8 mouse cellular contexts compared by ENCODE assay signal in genomic region chr13:56601199-56601598, GRCm38 (mm10). TPM values are rescaled to one million over a fixed set of nuclear protein-coding genes. Genes with fewer than 3 reads are reported as not detected.
DNase-seq lines count a peak whose midpoint lies in the region; ATAC-seq and TF ChIP-seq lines count a peak whose summit lies in the region.
"Had no signal": no experiment of that assay in that cellular context is flagged by ENCODE, and none has a peak within 500 bp of the region (broad histone marks: within the 10 kb centered on the region; RNA-seq: fewer than 3 reads in every experiment).

No protein-coding gene starts in this region.

- in situ Hi-C loops in Patski (cut with MboI; ENCODE audit: low pct_unique_long_range_greater_than_20kb) = no loop called here

- CTCF ChIA-PET in Patski (lab: Charles Lee) = interaction anchor here (0.8 kb wide), 1 partner anchor 12 kb away, joined by 3 read pairs; no protein-coding TSS in a partner anchor

- DNase-seq in 416B (ENCODE audit: low read depth) (peak; percentile 72), Patski (ENCODE audit: low read depth, low spot score) (no peak)
- DNase-seq in gastrocnemius, postnatal 36 days = peak; percentile 33 to 43
- DNase-seq in spleen, postnatal 10 days (ENCODE audit: low spot score in 2 of 2) = no peak
- no peak for DNase-seq in spleen, postnatal 36 days (ENCODE audit: low spot score in 2 of 2)
- no peak for DNase-seq in ovary, postnatal 14 days (ENCODE audit: low spot score)

- no peak overlapping the region for H3K27ac ChIP-seq in intestine, postnatal 0 days (ENCODE audit: low read depth, low read length)

- no peak overlapping the region for H3K4me2 ChIP-seq in intestine, postnatal 0 days (replicated peaks; ENCODE audit: low read depth)

- 60% methylated on average over 11 of the region's 11 CpGs for WGBS in intestine, postnatal 0 days

- peak; percentile 96 for ATAC-seq in Patski
- ATAC-seq in intestine, postnatal 0 days = 0 out of 2 replicates have a peak, but pooled peaks have one; percentile 32

- H3K9ac ChIP-seq in intestine, postnatal 0 days (ENCODE audit: low read depth, low read length) = no peak overlapping the region

- TF ChIP-seq CTCF in Patski (IDR thresholded peaks at IDR 0.05) = no peak
- TF ChIP-seq CTCF in intestine, postnatal 0 days (IDR thresholded peaks at IDR 0.05; ENCODE audit: low read depth) = no peak

- no peak overlapping the region for H3K4me3 ChIP-seq in intestine, postnatal 0 days (ENCODE audit: low read depth, low read length)

- intact Hi-C loops in gastrocnemius, postnatal 36 days (cut with DNase I) = no loop called here

- no peaks in the 10 kb centered on the region for H3K9me3 ChIP-seq in intestine, postnatal 0 days (ENCODE audit: control insufficient read depth)

- H3K4me1 ChIP-seq in intestine, postnatal 0 days (replicated peaks; ENCODE audit: control insufficient read depth, insufficient read depth, low read length) = peaks cover 6% of the 10 kb centered on the region; the same call in 1 of the 2 replicates

- H3K36me3 ChIP-seq in intestine, postnatal 0 days (ENCODE audit: control insufficient read depth, insufficient read depth) = no peaks in the 10 kb centered on the region

- POLR2A ChIA-PET in Patski (lab: Charles Lee) = no interaction called here

- H3K27me3 ChIP-seq in Patski = no peaks in the 10 kb centered on the region
- no peaks in the 10 kb centered on the region for H3K27me3 ChIP-seq in intestine, postnatal 0 days (replicated peaks; ENCODE audit: control insufficient read depth, insufficient read depth, low read length)

RNA-seq across cellular contexts. Expression of gene Tgfbi, which starts 8.1 kb away (rescaled TPM):
- 0.04 TPM for polyA plus RNA-seq in Patski (2021)
- total RNA-seq in gastrocnemius, postnatal 36 days (2021) = 10 to 100 TPM; 14.1 to 17.1 TPM
- 101 and 105 TPM in 2 replicates for polyA plus RNA-seq in intestine, postnatal 0 days (2015; fragmentation: Nextera tagmentation; extraction: Ambion mirVana)

RNA-seq across cellular contexts. Expression of gene Lect2, which starts 52.9 kb away (rescaled TPM):
- polyA plus RNA-seq in Patski (2021) = not detected
- total RNA-seq in gastrocnemius, postnatal 36 days (2021) = not detected
- polyA plus RNA-seq in intestine, postnatal 0 days (2015; fragmentation: Nextera tagmentation; extraction: Ambion mirVana) = 48.8 and 59.0 TPM in 2 replicates
- polyA plus RNA-seq: cortical plate, adult 2 months had no signal

Comparison
In these comparisons a context has a peak if more than half of its experiments do, and no peak if none do; other contexts are left out.
1. DNase-seq: peak in 416B (single experiment) and gastrocnemius, postnatal 36 days (2 of 2); none in Patski (single experiment), spleen, postnatal 10 days (0 of 2), spleen, postnatal 36 days (0 of 2) and ovary, postnatal 14 days (single experiment).
2. RNA of gene Tgfbi, which starts 8.1 kb away (polyA plus RNA-seq): 101 to 105 TPM in intestine, postnatal 0 days; 0.04 TPM in Patski (single experiment); every median in the first group is over 10 times any median in the second.
3. RNA of gene Lect2, which starts 52.9 kb away (polyA plus RNA-seq): 48.8 to 59.0 TPM in intestine, postnatal 0 days; not detected in Patski (single experiment); every median in the first group is over 10 times any median in the second.